Mouse (Mus musculus) cerebellum, adult 2 months (tissue): ENCODE data around the gene Lrrc45. TPM values are rescaled to one million over a fixed set of nuclear protein-coding genes. Genes with fewer than 3 reads are reported as not detected.
A peak's percentile ranks its signal among the peaks of the same experiment; 100 is the strongest.

Experiments used
- DNase-seq, 2 experiments: peaks; one replicate each; pipeline ENCODE4 v3.0.0; 2021
- H3K27ac ChIP-seq: fragments of 200-500 bp; 2 replicates; pipeline ENCODE4 v1.5.1; 2012; ENCODE audit warnings: low read length, control low read depth, inconsistent platforms; ENCODE audit not compliant: insufficient read depth
- H3K27me3 ChIP-seq: fragments of 200-500 bp; 2 replicates; pipeline ENCODE4 v1.6.1; 2012; ENCODE audit warnings: inconsistent platforms, mild to moderate bottlenecking, low read length, moderate library complexity; ENCODE audit not compliant: control insufficient read depth, insufficient read depth
- H3K4me1 ChIP-seq: fragments of 200-500 bp; 2 replicates; pipeline ENCODE4 v1.6.1; 2011; ENCODE audit warnings: low read length; ENCODE audit not compliant: control insufficient read depth, insufficient read depth
- H3K4me3 ChIP-seq: fragments of 200-500 bp; replicated peaks from 2 replicates; pipeline ENCODE3; 2011; ENCODE audit warnings: mild to moderate bottlenecking, low read depth, low read length, control low read depth; ENCODE audit not compliant: insufficient read depth
- CTCF ChIP-seq: fragments of 200-500 bp; IDR thresholded peaks from 2 replicates; pipeline ENCODE4 v1.5.1; 2011; ENCODE audit warnings: low read depth, mild to moderate bottlenecking, control low read depth, low read length, moderate library complexity, borderline replicate concordance; ENCODE audit not compliant: insufficient read depth
- POLR2A ChIP-seq: fragments of 200-500 bp; IDR thresholded peaks from 2 replicates; pipeline ENCODE4 v1.6.1; 2011; ENCODE audit warnings: low read length, control low read depth, borderline replicate concordance; ENCODE audit not compliant: insufficient read depth
- WGBS: fragments of 180-500 bp; shearing (Covaris S2); methylation state at CpG from one replicate; pipeline ENCODE4 v1.1.7; 2018; 5-methylcytosine and 5-hydroxymethylcytosine counted together
- polyA plus RNA-seq: library from polyadenylated mRNA; depleted of rRNA; stranded (reverse); fragments of >200 nt; gene quantifications from 2 replicates; pipeline ENCODE4 v1.2.3, GENCODE M21; 2012

The Lrrc45 gene
- polyA plus RNA-seq, 1 experiment = 96.0 TPM

GRCm38 (mm10) chr11:120731858-120732680 lies 18.3 kb downstream of the Lrrc45 start, which contains the start of gene Cbr2:
Cbr2 (minus strand) TSS chr11:120732114.
- Histone ChIP-seq H3K27ac (no peak within 1 kb of the TSS), H3K4me3 (no peak within 1 kb of the TSS), H3K27me3 (no peaks in the 10 kb centered on the region), H3K4me1 (no peaks in the 10 kb centered on the region)
- no peak for DNase-seq
- 68% methylated on average over 12 of the region's 12 CpGs for WGBS
- TF ChIP-seq POLR2A (no peak), CTCF (no peak)

DNA sequence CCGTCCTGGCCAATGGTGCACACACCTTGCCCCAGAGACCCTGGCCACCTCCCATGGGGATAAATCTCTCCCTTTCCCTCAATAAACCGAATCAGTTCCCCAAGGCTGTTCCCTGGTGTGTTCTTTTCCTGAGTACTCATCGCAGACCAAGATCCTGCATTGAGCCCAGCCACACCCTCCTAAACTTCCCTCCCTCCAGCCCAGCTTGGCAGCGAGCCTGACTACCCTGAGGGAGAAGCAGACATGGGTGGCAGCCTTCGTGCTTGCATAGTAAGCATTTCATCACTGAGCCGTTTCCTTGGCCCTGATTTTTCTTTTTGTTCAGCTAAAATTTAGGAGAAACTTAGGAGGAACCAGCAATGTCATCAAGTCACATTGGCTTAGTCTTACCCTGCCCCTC lies 19.8 kb downstream of the Lrrc45 start:
- DNase-seq = no peak
- Histone ChIP-seq H3K4me3 (no peak overlapping the region), H3K4me1 (no peaks in the 10 kb centered on the region), H3K27ac (no peak overlapping the region), H3K27me3 (no peaks in the 10 kb centered on the region)
- TF ChIP-seq CTCF (no peak), POLR2A (no peak)
- WGBS = 38% methylated on average over 6 of the region's 6 CpGs

- TF ChIP-seq CTCF = no peak
- no peak for TF ChIP-seq POLR2A
- Histone ChIP-seq H3K27ac (no peak overlapping the region), H3K4me1 (no peaks in the 10 kb centered on the region), H3K4me3 (no peak overlapping the region), H3K27me3 (no peaks in the 10 kb centered on the region)
- no peak for DNase-seq
- WGBS = 71% methylated on average over 6 of the region's 6 CpGs
These were observed 22.7 kb downstream of the Lrrc45 start for GRCm38 (mm10) chr11:120736424-120736823.

- Histone ChIP-seq H3K27ac (no peak overlapping the region), H3K4me1 (no peaks in the 10 kb centered on the region), H3K4me3 (no peak overlapping the region), H3K27me3 (no peaks in the 10 kb centered on the region)
- TF ChIP-seq CTCF (no peak), POLR2A (no peak)
- 74% methylated on average over 5 of the region's 5 CpGs for WGBS
- DNase-seq = no peak
These were observed 27.3 kb downstream of the Lrrc45 start for GRCm38 (mm10) chr11:120740981-120741380.

DNA sequence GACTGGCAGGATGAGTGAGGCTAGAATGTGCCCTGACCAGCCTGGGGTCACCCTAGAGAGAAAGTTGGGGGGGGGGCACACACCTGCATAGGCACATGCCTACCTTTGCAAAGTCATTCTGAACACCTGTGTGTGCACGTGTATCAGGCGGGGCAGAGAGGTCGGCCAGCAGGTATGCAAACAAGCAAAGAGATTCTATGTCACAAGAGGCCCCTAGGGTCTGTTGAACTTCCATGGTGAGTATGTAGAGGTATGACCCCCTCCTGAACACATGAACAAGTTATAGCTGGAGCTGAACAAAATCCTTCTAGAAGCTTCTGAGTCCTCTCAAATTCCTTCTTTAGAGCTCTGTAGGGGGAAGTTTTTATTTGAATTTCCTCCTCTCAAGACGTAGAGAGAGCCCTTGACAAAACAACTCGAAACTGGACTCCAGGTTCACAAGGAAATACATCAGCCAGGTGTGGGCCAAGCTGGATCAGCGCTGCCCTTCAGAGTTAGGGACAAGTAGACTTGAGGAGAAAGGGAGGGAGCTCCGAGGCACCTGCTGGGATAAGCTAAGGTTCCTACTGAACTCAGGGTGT lies 30.5 kb downstream of the Lrrc45 start:
- Histone ChIP-seq H3K4me1 (no peaks in the 10 kb centered on the region), H3K27ac (no peak overlapping the region), H3K27me3 (no peaks in the 10 kb centered on the region), H3K4me3 (no peak overlapping the region)
- no peak for DNase-seq
- WGBS = 76% methylated on average over 7 of the region's 7 CpGs
- TF ChIP-seq POLR2A (no peak), CTCF (no peak)

DNA sequence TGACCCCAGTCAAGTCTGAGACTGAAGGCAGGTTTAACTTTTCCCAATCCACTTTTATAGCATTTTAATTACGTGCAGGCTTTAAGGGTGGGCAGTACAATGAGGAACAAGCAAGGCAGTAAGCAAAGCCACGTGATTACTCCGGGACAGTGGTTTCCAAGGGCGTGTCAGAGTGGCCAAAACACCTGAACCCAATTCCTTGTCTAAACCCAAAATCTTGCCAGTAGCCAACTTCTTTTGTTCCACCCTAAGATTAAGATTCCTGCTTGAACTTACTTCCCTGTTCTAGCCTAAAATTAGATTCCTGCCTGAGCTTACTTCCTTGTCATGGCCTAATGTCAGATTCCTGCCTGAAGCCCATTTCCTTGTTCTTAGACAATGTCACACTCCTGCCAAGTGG lies 34.2 kb downstream of the Lrrc45 start:
- Histone ChIP-seq H3K4me1 (no peaks in the 10 kb centered on the region), H3K27me3 (no peaks in the 10 kb centered on the region), H3K4me3 (no peak overlapping the region), H3K27ac (no peak overlapping the region)
- 79% methylated on average over 4 of the region's 4 CpGs for WGBS
- no peak for DNase-seq
- TF ChIP-seq POLR2A (no peak), CTCF (no peak)

DNA sequence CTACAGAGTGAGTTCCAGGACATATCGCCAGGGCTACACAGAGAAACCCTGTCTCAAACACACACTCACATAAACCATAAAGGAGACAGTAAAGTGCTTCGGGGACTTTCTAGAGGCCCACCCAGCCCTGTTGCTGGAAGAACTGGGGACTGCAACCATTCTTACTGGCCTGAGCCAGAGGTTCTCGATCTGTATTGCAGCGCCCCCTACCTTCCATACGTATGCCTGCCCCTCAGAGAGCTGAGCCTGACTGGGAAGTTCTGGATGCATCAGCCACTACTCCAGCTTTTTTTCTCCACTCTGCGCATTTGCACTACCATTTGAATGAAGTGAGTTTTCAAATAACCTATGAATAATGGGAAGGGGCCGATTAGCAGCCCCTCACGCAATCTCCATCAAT lies 35.7 kb downstream of the Lrrc45 start:
- no peak overlapping the region for H3K27ac ChIP-seq
- no peak overlapping the region for H3K4me3 ChIP-seq
- no peaks in the 10 kb centered on the region for H3K27me3 ChIP-seq
- H3K4me1 ChIP-seq = no peaks in the 10 kb centered on the region
- DNase-seq = peak in 1 of 2 experiments; percentile 23
- no peak for TF ChIP-seq POLR2A
- TF ChIP-seq CTCF = 0 out of 2 replicates have a peak, but pooled peaks have one; percentile 27
- WGBS = 60% methylated on average over 8 of the region's 8 CpGs

- no peak for TF ChIP-seq POLR2A
- TF ChIP-seq CTCF = no peak
- H3K4me1 ChIP-seq = no peaks in the 10 kb centered on the region
- H3K27me3 ChIP-seq = no peaks in the 10 kb centered on the region
- WGBS = 58% methylated on average over 4 of the region's 4 CpGs
- H3K27ac ChIP-seq = no peak overlapping the region
- H3K4me3 ChIP-seq = no peak overlapping the region
- DNase-seq = no peak
These were observed 37.9 kb downstream of the Lrrc45 start for GRCm38 (mm10) chr11:120751606-120752005.
